Mouse (Mus musculus): ENCODE data around the gene Fabp2. TPM values are rescaled to one million over a fixed set of nuclear protein-coding genes. Genes with fewer than 3 reads are reported as not detected.

Fabp2 gene
- not detected for total RNA-seq (2021)

GRCm38 (mm10) chr3:122894772-122895171, at the start of gene Fabp2:
TSS of gene Fabp2 (plus strand) at chr3:122895072.
- no peak for DNase-seq

GRCm38 (mm10) chr3:122848410-122849034, 46.4 kb upstream of the Fabp2 start:
- DNase-seq = no peak

- DNase-seq = no peak
Observed at GRCm38 (mm10) chr3:122855149-122855548, 39.7 kb upstream of the Fabp2 start.

GRCm38 (mm10) chr3:122859829-122860228, 35.0 kb upstream of the Fabp2 start:
- no peak for DNase-seq

- no peak for DNase-seq
Observed at GRCm38 (mm10) chr3:122860573-122861498, 34.0 kb upstream of the Fabp2 start.

GRCm38 (mm10) chr3:122865092-122865491, 29.8 kb upstream of the Fabp2 start:
- no peak for DNase-seq

- DNase-seq = no peak
Observed at GRCm38 (mm10) chr3:122868270-122868669, 26.6 kb upstream of the Fabp2 start.

GRCm38 (mm10) chr3:122871596-122871995, 23.3 kb upstream of the Fabp2 start:
- no peak for DNase-seq

GRCm38 (mm10) chr3:122876870-122877269, 18.0 kb upstream of the Fabp2 start:
- no peak for DNase-seq

- DNase-seq = no peak
Observed at GRCm38 (mm10) chr3:122877543-122877942, 17.3 kb upstream of the Fabp2 start.

GRCm38 (mm10) chr3:122878705-122879315, 16.1 kb upstream of the Fabp2 start:
- DNase-seq = no peak

- DNase-seq = no peak
Observed at GRCm38 (mm10) chr3:122887505-122888301, 7.2 kb upstream of the Fabp2 start.

- no peak for DNase-seq
Observed at GRCm38 (mm10) chr3:122888371-122888819, 6.5 kb upstream of the Fabp2 start.

GRCm38 (mm10) chr3:122895189-122895731, 388 bp downstream of the Fabp2 start:
- no peak for DNase-seq

GRCm38 (mm10) chr3:122898254-122898653, 3.4 kb downstream of the Fabp2 start:
- DNase-seq = no peak

- DNase-seq = peak; percentile 60
Observed at GRCm38 (mm10) chr3:122903746-122904433, 9.0 kb downstream of the Fabp2 start.

GRCm38 (mm10) chr3:122907841-122908240, 13.0 kb downstream of the Fabp2 start:
- DNase-seq = no peak

GRCm38 (mm10) chr3:122915493-122915892, 20.6 kb downstream of the Fabp2 start:
- no peak for DNase-seq

GRCm38 (mm10) chr3:122916191-122916680, 21.4 kb downstream of the Fabp2 start:
- no peak for DNase-seq

- no peak for DNase-seq
Observed at GRCm38 (mm10) chr3:122918672-122919071, 23.8 kb downstream of the Fabp2 start.

GRCm38 (mm10) chr3:122919260-122919659, 24.4 kb downstream of the Fabp2 start, which contains the start of gene Gm10959:
TSS of gene Gm10959 (minus strand) at chr3:122919360.
- no peak for DNase-seq

All from heart, postnatal 4 days (tissue).